Mouse (Mus musculus): ENCODE results near the gene Hsp90ab1.

Gene Hsp90ab1

GRCm38 (mm10) chr17:45596631-45597396, 23.7 kb upstream of the Hsp90ab1 start:
- DNase-seq (ENCODE audit: low spot score) = peak; percentile 88

- no peak for DNase-seq (ENCODE audit: low spot score)
Measured at GRCm38 (mm10) chr17:45595736-45596390, 22.8 kb upstream of the Hsp90ab1 start.

- DNase-seq (ENCODE audit: low spot score) = peak; percentile 75
Measured at GRCm38 (mm10) chr17:45594881-45595735, 22.0 kb upstream of the Hsp90ab1 start.

- no peak for DNase-seq (ENCODE audit: low spot score)
Measured at GRCm38 (mm10) chr17:45594195-45594594, 21.1 kb upstream of the Hsp90ab1 start.

- DNase-seq (ENCODE audit: low spot score) = no peak
Measured at GRCm38 (mm10) chr17:45593479-45593878, 20.4 kb upstream of the Hsp90ab1 start.

- DNase-seq (ENCODE audit: low spot score) = peak; percentile 53
Measured at GRCm38 (mm10) chr17:45592606-45593431, 19.7 kb upstream of the Hsp90ab1 start.

DNA sequence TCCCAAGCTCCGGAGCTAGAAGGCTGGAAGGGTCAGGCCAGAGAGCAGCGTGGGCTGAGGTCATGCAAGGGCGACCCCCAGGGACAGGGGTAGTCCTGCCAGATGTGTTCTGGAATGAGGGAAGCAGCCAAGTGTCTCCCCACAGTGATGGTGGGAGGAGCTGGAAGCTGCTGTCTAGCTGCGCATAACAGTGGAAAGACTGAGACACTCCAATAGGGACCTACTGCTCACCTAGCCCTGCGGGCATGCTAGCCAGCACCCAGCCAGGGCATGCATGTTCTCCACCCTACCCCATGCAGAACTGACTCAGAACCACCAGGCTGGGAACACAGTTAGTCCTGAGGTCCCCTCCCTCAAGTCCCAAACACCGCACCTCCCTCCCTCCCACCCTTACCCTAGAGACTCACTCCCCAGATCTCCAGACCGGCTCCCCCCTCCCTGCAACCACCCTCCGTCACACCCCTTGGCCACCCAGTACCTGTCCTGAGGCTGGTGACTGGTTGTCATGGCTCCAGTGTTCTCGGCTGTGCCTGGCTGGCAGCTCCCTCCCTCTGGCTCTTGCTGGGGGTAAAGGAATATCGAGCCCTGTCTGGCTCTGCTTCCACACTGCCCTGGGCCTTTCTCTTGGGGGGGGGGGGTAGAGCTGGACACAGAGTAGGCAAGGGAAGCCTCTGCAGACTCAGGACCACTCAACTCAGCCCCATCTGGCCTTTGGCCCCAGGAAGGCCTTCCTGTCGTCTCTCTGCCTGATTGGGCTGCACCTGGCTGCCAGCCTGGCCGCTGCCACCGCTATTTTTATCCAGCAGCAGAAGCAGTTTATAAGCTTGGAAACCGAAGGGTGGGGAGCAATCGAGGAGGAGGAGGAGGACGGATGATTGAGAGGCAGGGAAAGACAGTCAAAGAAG, 18.9 kb upstream of the Hsp90ab1 start:
- no peak for DNase-seq (ENCODE audit: low spot score)

DNA sequence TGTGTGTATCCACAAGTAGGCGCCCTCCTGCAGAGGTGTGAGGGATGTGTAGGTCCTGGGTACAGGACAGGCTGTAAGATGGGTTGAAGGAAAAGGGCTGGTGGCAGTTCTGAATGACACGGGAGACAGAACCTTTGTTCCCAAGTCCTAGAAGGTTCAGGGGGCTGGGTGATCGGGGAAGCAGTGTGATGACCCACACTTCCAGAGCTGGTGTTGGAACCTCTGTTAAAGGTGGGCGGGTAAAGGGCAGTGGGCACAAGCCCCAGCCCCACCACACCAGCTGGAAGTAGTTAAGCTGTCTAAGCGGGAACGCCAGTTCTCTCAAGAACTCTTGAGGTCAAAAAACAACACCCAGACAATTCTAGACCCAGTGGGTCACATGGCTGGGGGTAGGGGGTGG, 17.3 kb upstream of the Hsp90ab1 start:
- no peak for DNase-seq (ENCODE audit: low spot score)

GRCm38 (mm10) chr17:45589844-45590243, 16.8 kb upstream of the Hsp90ab1 start:
- no peak for DNase-seq (ENCODE audit: low spot score)

GRCm38 (mm10) chr17:45589236-45589635, 16.2 kb upstream of the Hsp90ab1 start:
- DNase-seq (ENCODE audit: low spot score) = no peak

DNA sequence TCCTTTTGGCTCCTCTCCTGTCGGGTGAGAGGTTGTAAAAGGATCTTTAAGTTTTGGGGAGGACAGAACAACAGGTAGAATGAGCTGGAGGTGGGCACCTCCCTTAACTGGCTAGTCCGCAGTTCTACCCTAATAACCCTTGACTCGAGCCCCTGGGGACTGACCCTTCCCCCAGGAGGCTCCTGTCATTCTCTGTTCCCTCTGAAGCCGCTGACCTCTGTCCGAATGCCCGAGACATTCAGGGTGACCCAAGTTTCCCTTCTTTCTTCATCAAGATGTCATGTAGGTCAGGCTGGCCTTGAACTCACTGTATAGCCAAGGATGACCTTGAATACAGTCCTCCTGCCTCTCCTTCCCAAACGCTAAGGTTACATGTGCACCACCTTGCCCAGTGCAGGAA, 15.3 kb upstream of the Hsp90ab1 start:
- no peak for DNase-seq (ENCODE audit: low spot score)

DNA sequence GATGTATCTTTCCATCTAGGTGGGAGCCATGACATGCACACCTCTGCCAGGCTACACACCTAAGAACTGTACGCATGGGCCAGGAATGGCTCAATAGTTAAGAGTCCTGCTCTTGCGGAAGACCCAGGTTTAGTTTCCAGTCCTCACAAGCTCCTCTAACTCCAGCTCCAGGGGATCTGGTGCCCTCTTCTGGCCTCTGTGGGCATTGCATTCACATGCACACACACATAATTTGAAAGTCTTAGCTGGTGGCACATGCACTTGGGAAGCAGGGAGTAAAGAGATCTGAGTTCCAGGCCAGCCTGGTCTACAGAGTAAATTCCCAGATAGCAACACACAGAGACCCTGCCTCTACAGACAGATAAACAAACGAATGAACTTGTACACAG, 13.4 kb upstream of the Hsp90ab1 start:
- DNase-seq (ENCODE audit: low spot score) = no peak

DNA sequence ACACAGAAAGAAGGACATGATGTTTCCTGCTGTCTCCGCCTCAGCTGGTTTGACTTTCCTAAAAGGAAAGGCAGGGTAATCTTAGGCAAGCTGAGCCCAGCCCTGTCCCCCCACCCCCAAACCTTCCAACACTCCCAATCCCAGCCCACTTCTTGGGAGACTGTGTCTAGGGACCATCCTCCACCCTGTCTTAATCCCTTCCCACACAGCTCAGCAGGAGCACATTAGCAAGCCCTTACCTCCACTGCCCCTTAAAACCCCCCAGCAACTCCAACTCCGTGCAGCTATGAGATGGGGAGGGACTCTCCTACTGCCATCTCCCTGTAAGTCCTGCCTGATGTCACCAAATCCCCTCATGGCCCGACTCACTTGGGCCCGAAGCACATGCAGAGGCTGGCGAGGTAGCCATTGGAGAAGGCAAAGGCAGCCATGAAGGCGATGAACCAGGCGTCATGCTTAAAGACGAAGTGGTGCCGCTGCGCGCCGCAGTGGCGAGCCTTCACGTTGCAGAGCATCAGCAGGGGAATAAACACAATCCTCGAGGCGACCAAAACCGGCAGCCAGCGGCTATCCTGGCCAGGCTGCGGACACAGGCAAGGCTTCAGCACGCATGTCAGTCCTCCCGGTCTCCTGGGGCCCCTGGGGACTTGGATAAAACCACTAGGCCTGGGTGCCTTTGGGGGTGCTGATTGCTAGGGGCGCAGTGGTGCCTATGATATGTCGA, 12.8 kb upstream of the Hsp90ab1 start:
- DNase-seq (ENCODE audit: low spot score) = no peak

DNA sequence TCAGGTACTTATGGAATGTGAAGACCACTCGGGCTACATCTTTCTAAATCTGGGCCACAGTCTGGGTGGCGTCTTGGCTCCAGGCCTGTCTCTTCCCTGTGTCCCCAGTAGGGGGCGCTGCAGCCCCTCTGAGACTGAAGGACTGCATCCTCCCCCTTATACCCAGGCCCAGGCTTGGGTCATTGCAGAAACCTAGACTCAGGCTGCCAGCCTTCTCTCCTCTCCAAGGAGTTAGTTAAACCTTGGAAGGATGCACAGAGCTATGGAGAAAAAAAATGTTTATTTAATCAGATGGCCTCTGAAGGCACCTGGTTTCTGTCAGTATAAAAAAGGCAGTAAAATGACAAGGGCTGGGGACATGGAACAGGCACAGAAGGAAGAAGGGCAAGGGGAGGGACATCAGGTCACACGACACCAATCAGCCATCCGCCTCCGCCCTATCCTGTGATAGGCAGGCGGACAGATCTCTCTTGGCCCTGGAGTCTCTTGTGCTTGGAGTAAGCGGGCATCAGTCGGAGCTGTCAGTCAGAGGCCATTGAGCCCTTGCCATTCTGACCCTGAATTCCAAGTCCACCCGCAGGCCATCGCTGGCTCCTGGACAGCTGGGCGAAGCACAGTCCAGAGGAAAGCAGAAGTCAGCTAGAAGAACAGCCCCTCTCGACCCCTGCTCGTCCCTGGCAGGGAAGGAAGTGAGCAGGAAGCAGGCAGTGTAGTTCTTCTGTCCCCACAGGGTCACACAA, 12.0 kb upstream of the Hsp90ab1 start:
- peak; percentile 81 for DNase-seq (ENCODE audit: low spot score)

GRCm38 (mm10) chr17:45584096-45584896, 11.2 kb upstream of the Hsp90ab1 start:
- peak; percentile 90 for DNase-seq (ENCODE audit: low spot score)

DNA sequence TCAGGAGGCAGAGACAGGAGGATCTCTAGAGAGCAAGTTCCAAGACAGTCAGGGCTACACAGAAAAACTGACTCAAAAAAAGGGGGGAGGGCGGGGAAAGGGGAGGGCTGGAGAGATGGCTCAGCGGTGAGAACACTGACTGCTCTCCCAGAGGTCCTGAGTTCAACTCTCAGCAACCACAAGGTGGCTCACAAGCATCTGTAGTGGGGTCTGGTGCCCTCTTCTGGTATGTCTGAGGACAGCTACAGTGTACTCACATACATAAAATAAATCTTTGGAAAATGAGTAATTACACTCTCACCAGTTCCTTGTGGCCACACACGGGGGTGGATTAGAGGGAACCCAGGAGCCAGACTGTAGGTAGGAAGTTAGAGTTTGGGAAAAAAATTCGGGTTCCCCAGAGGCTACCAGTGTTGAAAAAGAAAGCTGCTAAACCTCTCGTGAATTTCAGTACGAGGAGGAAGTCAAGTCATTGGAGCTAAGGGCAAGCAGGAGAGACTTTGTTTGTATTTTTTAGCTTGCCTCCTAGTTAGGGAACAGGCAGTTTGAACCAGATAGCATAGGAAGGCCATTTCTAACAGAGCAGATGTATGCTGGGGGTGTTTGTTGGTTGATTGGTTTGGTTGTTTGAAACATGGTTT, 9.8 kb upstream of the Hsp90ab1 start:
- no peak for DNase-seq (ENCODE audit: low spot score)

DNA sequence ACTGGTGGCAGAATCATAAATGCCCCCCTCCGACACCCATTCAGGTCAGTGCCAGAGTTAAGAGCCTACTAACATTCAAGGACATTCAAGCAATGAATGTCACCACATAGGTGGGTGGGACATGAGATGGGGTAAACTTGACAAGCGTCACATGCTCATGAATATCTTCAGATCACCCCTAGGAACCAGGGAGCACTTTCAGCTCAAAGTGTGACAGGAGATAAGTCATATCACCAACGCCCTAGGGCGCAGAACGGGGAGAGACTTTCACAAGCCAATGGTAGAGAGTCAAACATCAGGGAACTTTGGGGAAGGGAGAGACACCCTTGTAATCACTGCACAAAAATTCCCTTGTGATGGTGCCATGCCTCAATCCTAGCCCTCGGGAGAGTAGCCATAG, 9.1 kb upstream of the Hsp90ab1 start:
- DNase-seq (ENCODE audit: low spot score) = no peak

GRCm38 (mm10) chr17:45581567-45581983, 8.5 kb upstream of the Hsp90ab1 start:
- peak; percentile 79 for DNase-seq (ENCODE audit: low spot score)
